Comparison of ENCODE assay signal across 24 mouse cellular contexts in genomic region chr16:4280949-4281348, GRCm38 (mm10).
DNase-seq lines count a peak whose midpoint lies in the region.
"Had no signal": no experiment of that assay in that cellular context is flagged by ENCODE, and none has a peak within 500 bp of the region (broad histone marks: within the 10 kb centered on the region; RNA-seq: fewer than 3 reads in every experiment).

No protein-coding gene starts in this region.

- peak; percentile 74 for DNase-seq in heart, embryonic 10.5 days (ENCODE audit: low spot score)
- DNase-seq in heart, adult 9 months (ENCODE audit: low spot score in 2 of 2): no peak
- DNase-seq in ES-CJ7 (ENCODE audit: low read depth, low spot score) (peak; percentile 18), ZHBTc4 (ENCODE audit: low read depth, low spot score) (peak; percentile 52)
- DNase-seq in kidney, postnatal 4 days: no peak
- no peak for DNase-seq in kidney, adult 11 months
- DNase-seq: adrenal gland, adult 2 months; adrenal gland, postnatal 14 days; cerebellum, adult 11-12 months; cerebellum, adult 8-10 months; cerebellum, postnatal 10 days; cerebellum, postnatal 36 days; gastrocnemius, adult 2 months; gastrocnemius, postnatal 14 days; heart, adult 18-20 months; heart, postnatal 36 days; kidney, adult 2 months had no signal

- no peaks in the 10 kb centered on the region for H3K27me3 ChIP-seq in heart, embryonic 10.5 days (ENCODE audit: insufficient read depth, poor library complexity, severe bottlenecking)
- H3K27me3 ChIP-seq: embryonic facial prominence, embryonic 12.5 days; embryonic facial prominence, embryonic 15.5 days; forebrain, embryonic 12.5 days; forebrain, embryonic 15.5 days had no signal

- 84% methylated on average over 9 of the region's 9 CpGs for WGBS in heart, embryonic 10.5 days

- no peaks in the 10 kb centered on the region for H3K36me3 ChIP-seq in heart, embryonic 10.5 days
- H3K36me3 ChIP-seq: embryonic facial prominence, embryonic 12.5 days; embryonic facial prominence, embryonic 15.5 days; forebrain, embryonic 12.5 days; forebrain, embryonic 15.5 days had no signal

- H3K4me1 ChIP-seq in heart, embryonic 10.5 days: no peaks in the 10 kb centered on the region
- H3K4me1 ChIP-seq: embryonic facial prominence, embryonic 12.5 days; forebrain, embryonic 12.5 days; forebrain, embryonic 15.5 days had no signal

- no peak overlapping the region for H3K4me3 ChIP-seq in heart, embryonic 10.5 days
- H3K4me3 ChIP-seq: embryonic facial prominence, embryonic 12.5 days; embryonic facial prominence, embryonic 15.5 days; erythroblast, embryonic 14.5 days; forebrain, embryonic 12.5 days; forebrain, embryonic 15.5 days; gastrocnemius, adult 2 months had no signal

- H3K9me3 ChIP-seq in heart, embryonic 10.5 days: no peaks in the 10 kb centered on the region
- H3K9me3 ChIP-seq: embryonic facial prominence, embryonic 12.5 days; embryonic facial prominence, embryonic 15.5 days; forebrain, embryonic 12.5 days; forebrain, embryonic 15.5 days had no signal

- no peak overlapping the region for H3K27ac ChIP-seq in heart, embryonic 10.5 days
- H3K27ac ChIP-seq: embryonic facial prominence, embryonic 12.5 days; embryonic facial prominence, embryonic 15.5 days; forebrain, embryonic 12.5 days; forebrain, embryonic 15.5 days; gastrocnemius, adult 2 months; hindbrain, embryonic 14.5 days; hindbrain, postnatal 0 days had no signal

Comparison
In these comparisons a context has a peak if more than half of its experiments do, and no peak if none do; other contexts are left out.
1. DNase-seq: peak in heart, embryonic 10.5 days (single experiment), ES-CJ7 (single experiment) and ZHBTc4 (single experiment); none in heart, adult 9 months (0 of 2), kidney, postnatal 4 days (0 of 2) and kidney, adult 11 months (single experiment).